Mouse (Mus musculus): Measurements from ENCODE around the gene Nt5dc2. TPM values are rescaled to one million over a fixed set of nuclear protein-coding genes. Genes with fewer than 3 reads are reported as not detected.

The Nt5dc2 gene
- polyA plus RNA-seq, 1 experiment from 2014 or later, result 572 TPM

DNA sequence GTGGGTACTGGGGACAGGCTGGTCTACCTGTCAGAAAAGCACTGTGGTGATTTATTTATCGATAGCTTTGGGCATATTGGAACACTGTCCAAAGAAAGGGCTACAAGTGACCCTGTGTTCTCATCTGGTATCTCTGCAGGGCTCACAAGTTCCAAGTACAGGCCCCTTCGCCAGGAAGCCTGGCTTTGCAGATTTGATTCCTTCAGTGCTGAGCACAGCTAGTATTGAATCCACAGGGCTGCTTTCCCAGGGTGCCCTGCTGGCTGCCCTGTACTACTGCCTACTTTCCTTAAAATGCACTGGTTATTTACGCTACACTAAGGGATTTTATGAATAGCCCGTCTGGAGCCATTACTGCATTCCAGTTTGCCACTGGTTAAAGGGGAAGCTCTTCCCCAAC lies 50.7 kb downstream of the Nt5dc2 start:
- Histone ChIP-seq H3K27me3 (ENCODE audit: low read depth, poor library complexity, severe bottlenecking) (no peaks in the 10 kb centered on the region), H3K4me1 (no peaks in the 10 kb centered on the region), H3K9me3 (replicated peaks) (no peaks in the 10 kb centered on the region), H3K27ac (replicated peaks) (no peak overlapping the region), H3K36me3 (peaks cover 100% of the 10 kb centered on the region), H3K4me3 (no peak overlapping the region)
- no peak for DNase-seq (ENCODE audit: low spot score)
- 90% methylated on average over 4 of the region's 4 CpGs for WGBS

DNA sequence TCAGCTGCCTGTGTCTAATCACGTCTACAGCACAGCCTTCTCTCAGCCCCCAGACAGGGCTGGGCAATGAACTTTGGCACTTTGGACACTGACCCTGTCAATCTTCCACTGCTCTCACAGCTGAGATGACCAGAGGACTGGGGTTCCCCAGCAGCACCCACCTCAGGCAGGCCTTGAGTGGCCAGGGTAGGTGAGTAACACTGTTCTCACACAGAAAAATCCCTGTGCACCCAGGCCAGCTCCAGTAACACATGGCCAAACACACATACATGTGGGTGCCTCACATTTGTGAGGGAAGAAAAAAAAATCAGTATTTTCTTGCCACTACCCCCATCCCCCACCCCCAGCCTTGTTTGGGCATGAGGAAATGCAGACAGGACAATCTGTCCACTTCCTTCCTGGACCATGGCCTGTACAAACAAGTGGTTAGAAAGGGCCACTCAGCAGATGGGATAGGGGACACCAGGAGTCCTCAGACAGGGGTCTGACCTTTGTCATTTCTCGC lies 52.0 kb downstream of the Nt5dc2 start:
- Histone ChIP-seq H3K36me3 (peaks cover 100% of the 10 kb centered on the region), H3K9me3 (replicated peaks) (no peaks in the 10 kb centered on the region), H3K27ac (replicated peaks) (no peak overlapping the region), H3K4me1 (no peaks in the 10 kb centered on the region), H3K27me3 (ENCODE audit: low read depth, poor library complexity, severe bottlenecking) (no peaks in the 10 kb centered on the region), H3K4me3 (no peak overlapping the region)
- DNase-seq (ENCODE audit: low spot score), result no peak
- WGBS, result 74% methylated on average over 2 of the region's 2 CpGs

DNA sequence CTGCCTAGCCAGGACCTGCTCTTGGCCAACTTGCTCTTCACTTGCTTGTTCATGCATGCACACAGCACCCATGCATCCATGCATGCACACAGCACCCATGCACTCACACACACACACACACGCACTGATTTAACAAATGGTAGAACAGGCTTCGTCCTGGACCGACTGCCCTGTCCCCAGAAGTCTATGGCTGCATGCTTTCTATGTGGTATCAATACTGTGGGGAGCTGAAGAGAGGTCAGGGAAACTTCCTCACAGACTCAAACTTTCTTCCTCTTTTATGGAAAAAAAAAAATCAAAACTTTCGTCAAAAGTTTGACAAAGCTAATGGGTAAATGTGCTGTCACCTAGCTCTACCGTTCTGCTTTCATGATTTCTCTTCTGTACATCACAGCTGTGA lies 52.7 kb downstream of the Nt5dc2 start:
- no peak overlapping the region for H3K4me3 ChIP-seq
- no peak for DNase-seq (ENCODE audit: low spot score)
- 95% methylated on average over 5 of the region's 5 CpGs for WGBS

DNA sequence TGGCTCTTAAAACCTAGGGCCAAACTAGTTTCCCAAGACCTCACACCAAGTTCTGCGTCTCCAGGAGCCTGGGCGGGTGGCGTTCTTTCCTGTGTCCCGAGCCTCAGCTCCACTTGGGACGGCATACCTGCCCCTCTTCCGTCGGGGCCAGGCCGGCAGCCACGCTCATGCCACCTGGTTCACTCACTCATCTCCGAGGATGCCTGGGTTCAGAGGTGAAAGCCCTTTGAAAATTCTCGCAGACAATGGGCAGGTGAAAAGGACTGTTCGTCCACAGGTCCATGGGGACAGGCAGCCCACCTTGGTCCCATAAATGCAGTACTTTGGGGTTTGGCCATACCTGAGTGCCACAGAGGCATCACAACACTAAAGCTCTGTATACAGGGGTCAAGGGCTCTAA lies 53.3 kb downstream of the Nt5dc2 start:
- no peak overlapping the region for H3K4me3 ChIP-seq
- peaks cover 100% of the 10 kb centered on the region for H3K36me3 ChIP-seq
- no peak for DNase-seq (ENCODE audit: low spot score)
- H3K27ac ChIP-seq (replicated peaks), result no peak overlapping the region
- peaks cover 8% of the 10 kb centered on the region for H3K4me1 ChIP-seq
- 95% methylated on average over 12 of the region's 12 CpGs for WGBS
- H3K27me3 ChIP-seq (ENCODE audit: low read depth, poor library complexity, severe bottlenecking), result no peaks in the 10 kb centered on the region
- H3K9me3 ChIP-seq (replicated peaks), result no peaks in the 10 kb centered on the region

More for the DNA sequence above, 52.7 kb downstream of the Nt5dc2 start:
- H3K27me3 ChIP-seq (ENCODE audit: low read depth, poor library complexity, severe bottlenecking), result no peaks in the 10 kb centered on the region
- no peaks in the 10 kb centered on the region for H3K9me3 ChIP-seq (replicated peaks)
- H3K4me1 ChIP-seq, result peaks cover 2% of the 10 kb centered on the region
- H3K36me3 ChIP-seq, result peaks cover 100% of the 10 kb centered on the region
- H3K27ac ChIP-seq (replicated peaks), result no peak overlapping the region

DNA sequence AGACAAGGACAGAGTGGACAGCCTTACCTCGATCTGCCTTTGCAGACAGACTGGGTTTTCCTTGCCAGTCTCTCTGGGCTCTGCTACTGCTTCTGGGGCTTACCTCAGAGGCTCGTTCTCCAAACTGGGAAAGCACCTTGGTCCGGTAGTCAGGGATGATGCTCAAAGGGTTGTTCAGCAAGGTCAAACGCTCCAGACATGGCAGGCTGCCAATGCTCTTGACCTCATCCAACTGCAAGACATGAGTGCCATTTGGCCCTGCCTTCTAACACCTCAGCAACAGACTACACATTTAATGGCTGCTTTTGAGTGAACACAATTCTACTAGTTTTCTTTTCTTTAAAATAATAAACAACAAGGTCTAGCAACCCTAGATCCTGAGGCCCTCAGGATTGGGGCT lies 55.8 kb downstream of the Nt5dc2 start:
- Histone ChIP-seq H3K27ac (replicated peaks) (no peak overlapping the region), H3K36me3 (peaks cover 100% of the 10 kb centered on the region), H3K27me3 (ENCODE audit: low read depth, poor library complexity, severe bottlenecking) (no peaks in the 10 kb centered on the region), H3K4me1 (peaks cover 16% of the 10 kb centered on the region), H3K9me3 (replicated peaks) (no peaks in the 10 kb centered on the region), H3K4me3 (no peak overlapping the region)
- WGBS, result 95% methylated on average over 4 of the region's 4 CpGs
- DNase-seq (ENCODE audit: low spot score), result no peak

Other genes starting within 250 kb of the Nt5dc2 start
- not detected in 2 replicates for gene Itih4, start 244.6 kb upstream of the Nt5dc2 start, polyA plus RNA-seq (2016; fragmentation: Nextera tagmentation; extraction: Ambion mirVana)
- gene Itih3, start 207.3 kb upstream of the Nt5dc2 start, polyA plus RNA-seq (2016; fragmentation: Nextera tagmentation; extraction: Ambion mirVana), result 0.53 and 0.59 TPM in 2 replicates
- not detected in 2 replicates for gene Itih1, start 187.8 kb upstream of the Nt5dc2 start, polyA plus RNA-seq (2016; fragmentation: Nextera tagmentation; extraction: Ambion mirVana)
- gene Nek4, start 179.7 kb upstream of the Nt5dc2 start, polyA plus RNA-seq (2016; fragmentation: Nextera tagmentation; extraction: Ambion mirVana), result 22.7 and 24.7 TPM in 2 replicates
- gene Glt8d1, start 129.7 kb upstream of the Nt5dc2 start, polyA plus RNA-seq (2016; fragmentation: Nextera tagmentation; extraction: Ambion mirVana), result 52.4 and 53.8 TPM in 2 replicates
- 274 and 277 TPM in 2 replicates for gene Spcs1, start 129.4 kb upstream of the Nt5dc2 start, polyA plus RNA-seq (2016; fragmentation: Nextera tagmentation; extraction: Ambion mirVana)
- 158 and 170 TPM in 2 replicates for gene Pbrm1, start 111.9 kb upstream of the Nt5dc2 start, polyA plus RNA-seq (2016; fragmentation: Nextera tagmentation; extraction: Ambion mirVana)
- gene Gnl3, start 111.9 kb upstream of the Nt5dc2 start, polyA plus RNA-seq (2016; fragmentation: Nextera tagmentation; extraction: Ambion mirVana), result 94.0 and 121 TPM in 2 replicates
- gene Smim4, start 2.1 kb upstream of the Nt5dc2 start, polyA plus RNA-seq (2016; fragmentation: Nextera tagmentation; extraction: Ambion mirVana), result 63.1 and 64.3 TPM in 2 replicates
- 18.0 and 23.7 TPM in 2 replicates for gene Stab1, start 37.6 kb downstream of the Nt5dc2 start, polyA plus RNA-seq (2016; fragmentation: Nextera tagmentation; extraction: Ambion mirVana)
- gene Tnnc1, start 77.3 kb downstream of the Nt5dc2 start, polyA plus RNA-seq (2016; fragmentation: Nextera tagmentation; extraction: Ambion mirVana), result 0.80 and 1.1 TPM in 2 replicates
- gene Nisch, start 85.9 kb downstream of the Nt5dc2 start, polyA plus RNA-seq (2016; fragmentation: Nextera tagmentation; extraction: Ambion mirVana), result 391 and 448 TPM in 2 replicates
- 0.51 and 1.0 TPM in 2 replicates for gene Sema3g, start 86.8 kb downstream of the Nt5dc2 start, polyA plus RNA-seq (2016; fragmentation: Nextera tagmentation; extraction: Ambion mirVana)
- gene Phf7, start 120.3 kb downstream of the Nt5dc2 start, polyA plus RNA-seq (2016; fragmentation: Nextera tagmentation; extraction: Ambion mirVana), result 13.4 and 13.5 TPM in 2 replicates
- gene Bap1, start 120.4 kb downstream of the Nt5dc2 start, polyA plus RNA-seq (2016; fragmentation: Nextera tagmentation; extraction: Ambion mirVana), result 136 and 151 TPM in 2 replicates
- 7.4 and 7.7 TPM in 2 replicates for gene Dnah1, start 192.8 kb downstream of the Nt5dc2 start, polyA plus RNA-seq (2016; fragmentation: Nextera tagmentation; extraction: Ambion mirVana)
- gene Capn7, start 205.6 kb downstream of the Nt5dc2 start, polyA plus RNA-seq (2016; fragmentation: Nextera tagmentation; extraction: Ambion mirVana), result 28.9 and 35.5 TPM in 2 replicates